Mouse (Mus musculus) forebrain, embryonic 11.5 days (tissue): ENCODE measurements at regions not wholly inside any gene's neighbourhood (a gene's known extent, or its start where the extent isn't known, plus 50 kb on each side); places are given as distances from the start of the nearest gene placed in this dataset.
"Not testable (repeated sequence)": the region's sequence is repeated elsewhere in the genome, so short reads cannot be mapped to it uniquely, and the experiment has no call there.

Source experiments
- ATAC-seq: fragments of 200-750 bp; cut with Nextera tagmentation; replicated peaks from 2 replicates; pipeline ENCODE4 v1.8.0; 2017; ENCODE audit warnings: moderate TSS enrichment; ENCODE audit not compliant: low FRiP score
- DNase-seq: peaks from one replicate; pipeline ENCODE4 v3.0.0-alpha.2; 2017; ENCODE audit warnings: low spot score
- H3K27ac ChIP-seq: fragments of 300-500 bp; sonication (generic); 2 replicates; pipeline ENCODE4 v1.5.1; 2014; ENCODE audit warnings: low read depth, low read length
- H3K27me3 ChIP-seq: fragments of 300-500 bp; sonication (generic); 2 replicates; pipeline ENCODE4 v1.6.1; 2014; ENCODE audit warnings: mild to moderate bottlenecking, low read length, mixed read lengths; ENCODE audit not compliant: control insufficient read depth, insufficient read depth
- H3K36me3 ChIP-seq: fragments of 300-500 bp; sonication (generic); 2 replicates; pipeline ENCODE4 v1.6.1; 2014; ENCODE audit warnings: mild to moderate bottlenecking, low read length, moderate library complexity, mixed read lengths; ENCODE audit not compliant: control insufficient read depth, insufficient read depth
- H3K4me1 ChIP-seq: fragments of 300-500 bp; sonication (generic); replicated peaks from 2 replicates; pipeline ENCODE4 v1.6.1; 2014; ENCODE audit warnings: low read length, mixed read lengths; ENCODE audit not compliant: control insufficient read depth, insufficient read depth
- H3K4me2 ChIP-seq: fragments of 300-500 bp; sonication (generic); 2 replicates; pipeline ENCODE4 v1.6.1; 2014; ENCODE audit warnings: low read depth, mild to moderate bottlenecking, low read length, moderate library complexity, mixed read lengths; ENCODE audit not compliant: severe bottlenecking
- H3K4me3 ChIP-seq: fragments of 300-500 bp; sonication (generic); 2 replicates; pipeline ENCODE4 v1.5.1; 2014; ENCODE audit warnings: low read depth, low read length
- H3K9ac ChIP-seq: fragments of 300-500 bp; sonication (generic); 2 replicates; pipeline ENCODE4 v1.6.1; 2014; ENCODE audit warnings: low read length
- H3K9me3 ChIP-seq: fragments of 300-500 bp; sonication (generic); 2 replicates; pipeline ENCODE4 v1.6.1; 2016; ENCODE audit warnings: low read length, mixed read lengths; ENCODE audit not compliant: control insufficient read depth
- WGBS: fragments of 180-500 bp; shearing (Covaris S2); extraction: QIAGEN DNeasy Blood & Tissue Kit; methylation state at CpG from one replicate; pipeline ENCODE4 v1.1.7; 2014; 5-methylcytosine and 5-hydroxymethylcytosine counted together

DNA sequence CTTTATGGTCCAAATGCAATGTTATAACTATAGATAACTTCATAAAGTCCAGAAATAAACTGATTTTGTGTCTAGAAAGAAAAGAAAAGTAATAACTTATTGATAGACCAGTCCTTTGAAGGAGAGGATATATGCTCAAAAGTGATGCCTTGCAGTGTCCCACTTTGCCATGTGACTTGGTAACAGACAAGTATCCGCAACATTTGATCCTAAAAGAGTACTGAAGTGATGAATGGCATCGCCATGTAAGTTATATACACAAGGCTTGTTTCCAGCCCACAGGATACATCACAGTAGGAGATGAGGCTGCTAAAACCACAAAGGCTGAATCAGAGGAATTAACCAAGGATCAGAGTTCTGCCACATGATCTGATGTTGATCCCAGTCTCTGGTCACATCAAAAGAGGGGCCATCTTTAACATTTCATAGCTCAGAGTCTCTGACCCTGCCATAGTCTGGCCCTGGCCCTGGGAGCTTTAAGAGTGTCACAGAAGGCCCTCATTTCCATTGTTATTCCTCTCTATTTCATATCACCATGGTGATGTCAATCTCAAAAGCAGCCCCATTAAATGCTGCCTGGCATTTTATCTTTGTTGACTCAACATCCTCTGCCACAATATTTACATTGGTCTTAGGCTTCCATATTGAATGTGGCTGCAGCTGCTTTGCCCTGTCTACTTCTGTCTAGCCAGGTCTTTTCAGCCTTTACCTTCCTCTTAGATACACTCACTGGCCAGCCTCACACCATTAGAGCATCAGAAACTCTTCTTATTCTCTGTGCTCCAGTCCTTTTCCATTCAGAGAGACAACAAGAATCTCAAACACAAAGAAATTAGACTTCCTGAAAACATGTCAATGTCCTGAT is 506.4 kb upstream of the Gm9747 start:
- H3K4me2 ChIP-seq, result no peak overlapping the region
- no peak overlapping the region for H3K4me3 ChIP-seq
- no peaks in the 10 kb centered on the region for H3K27me3 ChIP-seq
- H3K9ac ChIP-seq, result no peak overlapping the region
- H3K9me3 ChIP-seq, result no peaks in the 10 kb centered on the region
- H3K4me1 ChIP-seq, result no peaks in the 10 kb centered on the region
- DNase-seq (no peak), ATAC-seq (no peak; the same call in 1 of the 2 replicates)
- no peaks in the 10 kb centered on the region for H3K36me3 ChIP-seq
- 91% methylated on average over 2 of the region's 2 CpGs for WGBS
- no peak overlapping the region for H3K27ac ChIP-seq

DNA sequence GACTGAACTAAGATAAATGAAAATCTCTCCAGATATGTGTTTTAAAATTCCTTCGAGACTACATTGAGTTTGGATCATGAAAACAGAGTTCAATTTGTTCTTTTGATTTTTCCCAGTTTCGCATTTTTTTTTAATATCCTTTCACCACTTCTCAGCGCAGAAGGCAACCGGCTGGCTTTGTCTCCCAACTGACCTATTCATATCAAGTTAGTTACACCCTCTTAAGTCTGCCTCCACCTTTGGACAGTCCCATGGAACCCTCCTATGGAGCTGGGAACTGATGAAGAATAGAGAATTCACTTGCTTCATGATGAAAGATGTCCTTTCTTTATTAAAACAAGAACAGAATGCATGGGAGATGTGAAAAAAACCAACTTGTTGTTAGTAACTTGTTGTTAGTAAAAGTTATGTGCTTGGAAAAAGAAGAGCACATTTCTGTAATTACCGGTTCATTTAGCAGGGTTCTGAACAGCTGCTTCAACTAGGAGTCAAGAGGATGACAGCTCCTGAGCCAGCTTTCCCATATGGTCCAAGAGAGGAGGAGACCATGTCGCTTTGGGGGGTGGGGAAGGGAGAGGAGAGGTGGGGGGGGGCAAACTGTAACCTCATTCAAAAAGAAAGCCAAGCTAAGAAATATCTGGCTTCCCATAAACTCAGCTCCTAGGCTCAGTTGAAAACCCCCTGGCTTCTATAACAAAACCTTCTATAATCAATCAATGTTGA is 495.6 kb upstream of the Gm9747 start:
- WGBS, result 88% methylated on average over 6 of the region's 6 CpGs
- Histone ChIP-seq H3K9me3 (no peaks in the 10 kb centered on the region), H3K4me3 (no peak overlapping the region), H3K4me2 (no peak overlapping the region), H3K36me3 (no peaks in the 10 kb centered on the region), H3K27me3 (no peaks in the 10 kb centered on the region), H3K4me1 (no peaks in the 10 kb centered on the region), H3K9ac (no peak overlapping the region), H3K27ac (no peak overlapping the region)
- ATAC-seq (no peak), DNase-seq (no peak)

DNA sequence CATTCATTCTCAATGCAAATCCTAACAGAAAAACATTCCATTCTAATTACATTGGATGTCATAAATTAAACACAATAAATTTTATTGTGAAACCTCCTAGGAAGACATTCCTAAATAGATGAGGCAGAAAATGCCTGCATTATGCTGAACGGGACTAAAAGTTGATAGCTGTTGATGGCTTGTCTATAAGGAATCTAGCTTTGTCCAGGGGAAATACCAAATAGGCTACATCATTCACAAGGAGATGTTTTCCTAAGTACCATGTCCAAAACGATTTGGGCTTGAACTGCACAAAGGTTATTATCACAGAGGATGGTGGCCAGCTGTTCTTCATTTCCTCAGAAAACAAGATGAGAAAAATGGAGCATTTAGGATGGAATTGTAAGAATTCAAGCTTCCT is 494.5 kb upstream of the Gm9747 start:
- H3K4me3 ChIP-seq, result no peak overlapping the region
- H3K27me3 ChIP-seq, result no peaks in the 10 kb centered on the region
- H3K4me2 ChIP-seq, result no peak overlapping the region
- no peaks in the 10 kb centered on the region for H3K9me3 ChIP-seq
- H3K27ac ChIP-seq, result no peak overlapping the region
- no peaks in the 10 kb centered on the region for H3K36me3 ChIP-seq
- 31% methylated on average over 2 of the region's 2 CpGs for WGBS
- H3K4me1 ChIP-seq, result no peaks in the 10 kb centered on the region
- no peak overlapping the region for H3K9ac ChIP-seq
- DNase-seq (no peak), ATAC-seq (no peak)

DNA sequence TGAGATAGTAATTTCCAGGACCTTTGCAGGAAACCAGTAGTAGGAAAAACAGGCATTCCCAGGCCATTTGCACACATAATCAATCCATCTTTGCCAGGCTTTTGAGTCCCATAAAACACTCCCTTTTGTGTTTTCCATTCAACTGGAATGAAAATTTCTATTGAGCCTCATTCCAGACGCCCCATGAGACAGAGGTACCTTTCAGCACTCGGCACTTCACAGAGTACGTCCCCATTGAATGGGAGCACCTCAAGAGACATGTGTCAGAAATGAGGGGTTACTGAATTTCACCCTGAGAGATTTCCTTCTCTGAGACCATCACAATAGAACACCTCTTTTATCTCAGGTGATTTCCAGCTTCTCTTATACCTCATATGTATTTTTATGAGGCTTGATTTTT is 493.5 kb upstream of the Gm9747 start:
- ATAC-seq, result 0 out of 2 replicates have a peak, but pooled peaks have one; percentile 21

DNA sequence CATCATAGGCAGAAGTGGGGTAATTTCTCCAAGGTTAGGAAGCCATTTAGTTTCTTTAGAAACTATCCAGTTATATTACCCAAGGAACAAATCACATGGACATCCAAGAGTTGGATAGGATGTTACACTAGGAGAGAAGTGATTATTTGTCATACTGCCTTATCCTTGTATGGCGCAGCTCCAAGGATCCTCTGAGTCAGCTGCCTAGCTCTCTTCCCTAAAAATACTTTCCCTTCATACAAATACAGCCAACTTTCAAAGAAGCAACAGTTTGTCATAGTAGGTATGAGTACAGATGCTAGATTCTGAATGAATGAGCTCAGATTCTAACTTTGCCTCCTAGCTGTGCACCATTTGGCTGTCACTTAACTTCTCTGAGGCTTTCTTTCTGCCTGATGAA is 492.9 kb upstream of the Gm9747 start:
- Histone ChIP-seq H3K4me2 (no peak overlapping the region), H3K9ac (no peak overlapping the region), H3K4me3 (no peak overlapping the region), H3K27me3 (no peaks in the 10 kb centered on the region), H3K36me3 (no peaks in the 10 kb centered on the region), H3K9me3 (no peaks in the 10 kb centered on the region), H3K4me1 (peaks cover 3% of the 10 kb centered on the region; the same call in 1 of the 2 replicates), H3K27ac (no peak overlapping the region)
- no peak for ATAC-seq
- DNase-seq, result no peak
- 96% methylated on average over 1 of the region's 1 CpGs for WGBS

More for the DNA sequence above, 493.5 kb upstream of the Gm9747 start:
- DNase-seq, result no peak
- H3K4me3 ChIP-seq, result no peak overlapping the region
- H3K4me1 ChIP-seq, result peaks cover 1% of the 10 kb centered on the region; the same call in 1 of the 2 replicates
- no peaks in the 10 kb centered on the region for H3K27me3 ChIP-seq
- no peaks in the 10 kb centered on the region for H3K9me3 ChIP-seq
- no peak overlapping the region for H3K27ac ChIP-seq
- H3K4me2 ChIP-seq, result no peak overlapping the region
- H3K36me3 ChIP-seq, result no peaks in the 10 kb centered on the region
- WGBS, result 32% methylated on average over 3 of the region's 3 CpGs
- no peak overlapping the region for H3K9ac ChIP-seq

DNA sequence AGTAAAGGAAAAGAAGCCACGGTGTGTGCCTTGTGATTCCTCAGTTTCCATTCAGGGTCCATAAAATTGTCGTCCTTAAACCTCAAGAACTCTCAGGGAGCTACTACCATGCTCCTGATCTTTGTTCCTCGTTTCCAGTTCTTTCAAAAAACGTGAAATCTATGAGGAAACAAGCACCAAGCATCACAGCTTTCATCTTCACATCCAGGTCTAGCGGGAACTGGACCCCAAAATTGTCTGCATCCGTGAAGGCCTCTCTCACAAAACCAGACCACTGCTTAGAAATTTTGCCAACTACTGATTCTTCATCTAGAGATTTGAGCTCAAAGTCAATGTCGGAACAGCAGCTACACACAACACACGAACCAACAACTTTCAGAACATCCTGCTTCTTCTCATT is 491.0 kb upstream of the Gm9747 start:
- WGBS, result 90% methylated on average over 8 of the region's 8 CpGs
- H3K4me2 ChIP-seq, DNase-seq: not testable (repeated sequence)

DNA sequence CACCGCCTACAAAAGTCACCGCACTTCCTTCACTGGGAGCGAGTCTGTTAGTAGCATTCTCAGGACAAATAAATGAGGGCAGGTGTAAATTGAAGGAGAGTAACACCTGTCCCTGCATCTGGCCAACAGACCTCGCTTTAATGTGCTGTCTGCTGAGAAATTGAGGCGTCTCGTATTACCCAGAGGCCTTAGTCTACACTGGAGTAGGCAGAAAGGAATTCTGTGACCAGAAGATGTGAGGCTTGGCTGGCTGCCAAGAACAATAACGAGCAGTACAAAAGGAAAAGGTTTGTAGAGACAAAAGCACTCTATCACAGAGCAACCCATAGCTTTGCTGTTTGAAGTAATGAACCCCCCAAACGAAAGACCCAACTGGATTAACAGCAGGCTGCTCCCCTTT is 488.4 kb upstream of the Gm9747 start:
- H3K4me1 ChIP-seq, result peaks cover 3% of the 10 kb centered on the region; the same call in 1 of the 2 replicates
- 25% methylated on average over 8 of the region's 8 CpGs for WGBS
- peak overlapping the region; percentile 75 for H3K27ac ChIP-seq
- no peak overlapping the region for H3K4me3 ChIP-seq
- no peak overlapping the region for H3K9ac ChIP-seq
- DNase-seq, result peak; percentile 78
- H3K27me3 ChIP-seq, result no peaks in the 10 kb centered on the region
- no peak overlapping the region for H3K4me2 ChIP-seq
- peak; percentile 85 for ATAC-seq
- H3K36me3 ChIP-seq, result no peaks in the 10 kb centered on the region
- H3K9me3 ChIP-seq, result no peaks in the 10 kb centered on the region

More for the DNA sequence above, 491.0 kb upstream of the Gm9747 start:
- not testable (repeated sequence) for H3K27ac ChIP-seq, H3K36me3 ChIP-seq, H3K4me3 ChIP-seq, H3K9me3 ChIP-seq, H3K27me3 ChIP-seq, H3K9ac ChIP-seq, ATAC-seq, H3K4me1 ChIP-seq

DNA sequence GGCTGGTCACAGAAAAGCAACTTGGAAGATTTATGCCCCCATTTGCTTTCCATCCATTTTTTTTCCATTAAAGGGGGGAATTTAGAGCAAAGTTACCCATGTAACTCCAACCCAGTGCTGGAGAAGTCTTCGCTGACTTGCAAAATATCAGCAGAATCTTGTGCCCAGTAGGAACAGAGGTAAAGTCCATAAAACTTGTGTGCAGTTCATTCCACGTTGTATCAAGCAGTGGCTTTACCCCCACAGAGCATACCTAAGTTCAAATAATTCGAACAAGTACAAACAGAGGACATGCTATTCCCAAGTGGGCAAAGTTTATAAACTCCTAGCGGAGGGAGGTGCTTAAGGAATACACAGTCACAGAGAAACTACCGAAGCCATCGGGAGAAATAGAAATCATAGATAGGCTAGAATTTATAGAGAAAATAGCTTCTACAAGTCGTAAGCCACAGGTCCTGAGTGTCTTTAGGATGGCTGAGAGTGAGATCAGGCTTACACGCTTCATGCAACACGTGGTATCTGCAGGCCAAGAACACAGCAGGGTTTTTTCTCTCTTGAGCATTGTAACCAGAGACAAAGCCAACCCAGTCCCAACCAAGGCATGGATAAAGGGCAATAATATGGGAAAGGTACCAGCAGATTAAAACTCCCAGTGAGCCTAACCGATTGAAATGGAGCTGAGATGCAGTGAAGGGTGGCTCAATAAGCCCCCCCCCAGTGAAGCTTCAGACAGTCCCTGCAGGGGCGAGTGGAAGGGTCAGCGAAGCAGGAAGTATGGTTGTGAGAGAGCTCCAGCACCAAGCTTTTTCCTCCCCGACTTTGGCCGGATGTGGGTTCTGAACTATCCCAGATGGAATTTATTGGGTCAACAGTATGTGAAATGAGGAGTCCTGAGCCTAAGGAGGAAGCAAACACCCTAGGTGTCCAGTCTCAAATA is 487.6 kb upstream of the Gm9747 start:
- peak overlapping the region; percentile 75 for H3K27ac ChIP-seq
- peaks cover 3% of the 10 kb centered on the region; the same call in 1 of the 2 replicates for H3K4me1 ChIP-seq
- H3K9me3 ChIP-seq, result no peaks in the 10 kb centered on the region
- H3K4me2 ChIP-seq, result no peak overlapping the region
- no peak overlapping the region for H3K9ac ChIP-seq
- WGBS, result 68% methylated on average over 14 of the region's 14 CpGs
- no peaks in the 10 kb centered on the region for H3K27me3 ChIP-seq
- no peaks in the 10 kb centered on the region for H3K36me3 ChIP-seq
- no peak overlapping the region for H3K4me3 ChIP-seq
- ATAC-seq, result peak; percentile 16
- no peak for DNase-seq
